Mouse (Mus musculus): ENCODE data around the gene Lsg1. TPM values are rescaled to one million over a fixed set of nuclear protein-coding genes. Genes with fewer than 3 reads are reported as not detected.

The Lsg1 gene
- polyA plus RNA-seq, 1 experiment = 9.4 TPM

DNA sequence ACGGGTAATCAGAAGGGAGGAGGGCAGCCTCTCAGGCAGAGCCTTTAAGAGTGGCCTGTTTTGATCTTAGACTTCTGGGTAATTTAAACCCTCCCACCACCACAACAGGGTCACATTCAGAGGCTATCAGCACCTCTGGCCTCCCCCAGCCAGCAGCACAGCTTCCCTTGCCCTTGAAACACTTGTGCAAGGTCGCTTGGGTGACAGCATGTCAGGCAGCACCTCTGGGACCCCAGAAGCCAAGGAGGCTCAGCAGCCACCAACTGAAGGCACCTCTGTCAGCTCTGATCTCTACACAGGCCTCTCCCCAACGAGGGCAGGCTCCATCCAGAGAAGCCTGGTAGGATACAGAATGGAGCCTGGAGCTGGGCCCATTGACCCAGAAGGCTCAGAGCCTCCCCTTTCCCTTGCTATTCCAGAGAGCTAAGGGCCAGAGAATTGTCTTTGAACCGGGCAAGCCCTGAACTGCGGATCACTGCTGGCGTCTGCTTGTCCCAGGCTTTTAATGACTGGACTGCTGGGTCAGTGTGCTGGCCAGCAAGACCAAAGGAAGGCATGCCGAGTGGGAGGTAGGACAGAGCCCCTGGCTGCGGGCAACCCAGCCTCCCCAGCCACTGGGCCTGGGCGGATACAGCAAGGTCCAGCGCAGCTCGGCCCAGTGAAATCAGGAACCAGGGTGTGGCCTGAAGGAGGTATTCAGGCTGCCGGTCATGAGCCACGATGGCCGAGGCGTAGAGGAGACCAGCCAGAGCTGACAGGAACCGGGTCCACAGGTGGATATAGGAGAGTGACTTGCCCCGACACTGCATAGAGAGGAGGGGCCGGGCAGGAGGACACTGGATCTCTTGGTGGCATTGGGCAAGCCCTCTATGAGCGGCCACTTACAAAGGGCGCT is 47.0 kb downstream of the Lsg1 start:
- no peak overlapping the region for H3K27ac ChIP-seq (ENCODE audit: insufficient read depth, low read depth, low read length)
- H3K36me3 ChIP-seq (ENCODE audit: control insufficient read depth, insufficient read depth, low read length) = no peaks in the 10 kb centered on the region
- DNase-seq = peak; percentile 14
- H3K4me3 ChIP-seq (ENCODE audit: insufficient read depth, low read depth, low read length) = peak overlapping the region; percentile 47
- WGBS = 68% methylated on average over 20 of the region's 20 CpGs
- H3K4me1 ChIP-seq (ENCODE audit: control insufficient read depth, insufficient read depth, low read length) = peaks cover 2% of the 10 kb centered on the region; the same call in 1 of the 2 replicates
- no peak for TF ChIP-seq CTCF (conservative IDR thresholded peaks at IDR 0.05; ENCODE audit: insufficient read depth, insufficient read length, low read depth, low read length)
- TF ChIP-seq POLR2A (IDR thresholded peaks at IDR 0.05; ENCODE audit: low read depth, low read length) = no peak
- H3K27me3 ChIP-seq (replicated peaks; ENCODE audit: control insufficient read depth, insufficient read depth, low read length) = no peaks in the 10 kb centered on the region

- peak; percentile 51 for DNase-seq
- Histone ChIP-seq H3K4me1 (ENCODE audit: control insufficient read depth, insufficient read depth, low read length) (peaks cover 2% of the 10 kb centered on the region; the same call in 1 of the 2 replicates), H3K36me3 (ENCODE audit: control insufficient read depth, insufficient read depth, low read length) (no peaks in the 10 kb centered on the region), H3K27ac (ENCODE audit: insufficient read depth, low read depth, low read length) (no peak overlapping the region), H3K27me3 (replicated peaks; ENCODE audit: control insufficient read depth, insufficient read depth, low read length) (no peaks in the 10 kb centered on the region), H3K4me3 (ENCODE audit: insufficient read depth, low read depth, low read length) (no peak overlapping the region)
- TF ChIP-seq CTCF (conservative IDR thresholded peaks at IDR 0.05; ENCODE audit: insufficient read depth, insufficient read length, low read depth, low read length) (peak; percentile 75), POLR2A (IDR thresholded peaks at IDR 0.05; ENCODE audit: low read depth, low read length) (no peak)
- 31% methylated on average over 10 of the region's 10 CpGs for WGBS
These were observed 48.0 kb downstream of the Lsg1 start for GRCm38 (mm10) chr16:30539433-30539832.

DNA sequence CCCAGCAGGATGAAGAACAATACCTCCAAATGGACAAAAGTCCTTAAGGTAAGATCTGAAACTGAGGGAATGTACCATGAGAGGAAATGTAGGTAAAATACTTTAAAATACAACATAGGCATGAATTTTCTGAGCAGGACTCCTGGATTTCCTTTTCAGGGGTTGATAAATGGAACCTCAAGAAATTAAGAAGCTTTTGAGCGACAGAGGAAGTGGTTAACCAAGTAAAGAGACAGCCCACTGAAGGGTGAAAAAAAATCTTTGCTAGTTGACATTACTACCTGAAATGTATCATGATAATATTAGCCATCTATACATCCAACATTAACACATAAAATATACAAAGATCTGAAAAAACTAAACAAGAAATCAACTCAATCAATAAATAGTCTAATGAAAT is 52.3 kb downstream of the Lsg1 start:
- TF ChIP-seq POLR2A (IDR thresholded peaks at IDR 0.05; ENCODE audit: low read depth, low read length) (no peak), CTCF (conservative IDR thresholded peaks at IDR 0.05; ENCODE audit: insufficient read depth, insufficient read length, low read depth, low read length) (no peak)
- WGBS = 95% methylated on average over 1 of the region's 1 CpGs
- Histone ChIP-seq H3K4me1 (ENCODE audit: control insufficient read depth, insufficient read depth, low read length) (peaks cover under 1% of the 10 kb centered on the region; the same call in 1 of the 2 replicates), H3K4me3 (ENCODE audit: insufficient read depth, low read depth, low read length) (no peak overlapping the region), H3K27me3 (replicated peaks; ENCODE audit: control insufficient read depth, insufficient read depth, low read length) (no peaks in the 10 kb centered on the region), H3K36me3 (ENCODE audit: control insufficient read depth, insufficient read depth, low read length) (no peaks in the 10 kb centered on the region), H3K27ac (ENCODE audit: insufficient read depth, low read depth, low read length) (no peak overlapping the region)
- DNase-seq = no peak

GRCm38 (mm10) chr16:30533592-30533991 is 53.8 kb downstream of the Lsg1 start:
- Histone ChIP-seq H3K36me3 (ENCODE audit: control insufficient read depth, insufficient read depth, low read length) (no peaks in the 10 kb centered on the region), H3K27me3 (replicated peaks; ENCODE audit: control insufficient read depth, insufficient read depth, low read length) (no peaks in the 10 kb centered on the region), H3K4me1 (ENCODE audit: control insufficient read depth, insufficient read depth, low read length) (no peaks in the 10 kb centered on the region), H3K27ac (ENCODE audit: insufficient read depth, low read depth, low read length) (no peak overlapping the region), H3K4me3 (ENCODE audit: insufficient read depth, low read depth, low read length) (no peak overlapping the region)
- TF ChIP-seq CTCF (conservative IDR thresholded peaks at IDR 0.05; ENCODE audit: insufficient read depth, insufficient read length, low read depth, low read length) (no peak), POLR2A (IDR thresholded peaks at IDR 0.05; ENCODE audit: low read depth, low read length) (no peak)
- 66% methylated on average over 4 of the region's 4 CpGs for WGBS
- no peak for DNase-seq

DNA sequence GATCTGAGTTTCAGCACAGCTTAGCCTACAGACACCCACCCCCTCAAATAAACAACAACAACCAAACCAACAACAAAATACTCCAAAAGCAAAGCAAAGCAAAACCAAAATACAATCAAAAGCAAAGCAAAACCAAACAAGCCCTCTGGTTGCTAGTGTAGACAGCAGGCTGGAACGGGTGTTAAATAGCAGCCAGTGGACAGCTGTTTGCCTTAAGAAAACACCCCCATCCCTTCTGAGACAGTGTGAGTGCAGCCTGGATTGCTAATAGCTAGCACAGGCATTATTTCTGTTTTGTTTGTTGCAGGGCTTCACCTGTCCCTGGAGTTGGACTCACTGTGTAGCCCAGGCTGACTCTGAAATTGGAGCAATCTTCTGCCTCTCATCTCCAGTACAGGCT is 54.5 kb downstream of the Lsg1 start:
- Histone ChIP-seq H3K36me3 (ENCODE audit: control insufficient read depth, insufficient read depth, low read length) (no peaks in the 10 kb centered on the region), H3K27me3 (replicated peaks; ENCODE audit: control insufficient read depth, insufficient read depth, low read length) (no peaks in the 10 kb centered on the region), H3K4me1 (ENCODE audit: control insufficient read depth, insufficient read depth, low read length) (no peaks in the 10 kb centered on the region), H3K27ac (ENCODE audit: insufficient read depth, low read depth, low read length) (no peak overlapping the region), H3K4me3 (ENCODE audit: insufficient read depth, low read depth, low read length) (no peak overlapping the region)
- DNase-seq = no peak
- no peak for TF ChIP-seq POLR2A (IDR thresholded peaks at IDR 0.05; ENCODE audit: low read depth, low read length)
- TF ChIP-seq CTCF (conservative IDR thresholded peaks at IDR 0.05; ENCODE audit: insufficient read depth, insufficient read length, low read depth, low read length) = no peak
- 66% methylated on average over 1 of the region's 1 CpGs for WGBS

- peak; percentile 41 for DNase-seq
- no peak overlapping the region for H3K4me3 ChIP-seq (ENCODE audit: insufficient read depth, low read depth, low read length)
- no peak for TF ChIP-seq POLR2A (IDR thresholded peaks at IDR 0.05; ENCODE audit: low read depth, low read length)
- TF ChIP-seq CTCF (conservative IDR thresholded peaks at IDR 0.05; ENCODE audit: insufficient read depth, insufficient read length, low read depth, low read length) = peak; percentile 77
- no peaks in the 10 kb centered on the region for H3K27me3 ChIP-seq (replicated peaks; ENCODE audit: control insufficient read depth, insufficient read depth, low read length)
- H3K36me3 ChIP-seq (ENCODE audit: control insufficient read depth, insufficient read depth, low read length) = no peaks in the 10 kb centered on the region
- 30% methylated on average over 20 of the region's 20 CpGs for WGBS
- H3K27ac ChIP-seq (ENCODE audit: insufficient read depth, low read depth, low read length) = no peak overlapping the region
- H3K4me1 ChIP-seq (ENCODE audit: control insufficient read depth, insufficient read depth, low read length) = no peaks in the 10 kb centered on the region
These were observed 55.5 kb downstream of the Lsg1 start for GRCm38 (mm10) chr16:30531761-30532406.

DNA sequence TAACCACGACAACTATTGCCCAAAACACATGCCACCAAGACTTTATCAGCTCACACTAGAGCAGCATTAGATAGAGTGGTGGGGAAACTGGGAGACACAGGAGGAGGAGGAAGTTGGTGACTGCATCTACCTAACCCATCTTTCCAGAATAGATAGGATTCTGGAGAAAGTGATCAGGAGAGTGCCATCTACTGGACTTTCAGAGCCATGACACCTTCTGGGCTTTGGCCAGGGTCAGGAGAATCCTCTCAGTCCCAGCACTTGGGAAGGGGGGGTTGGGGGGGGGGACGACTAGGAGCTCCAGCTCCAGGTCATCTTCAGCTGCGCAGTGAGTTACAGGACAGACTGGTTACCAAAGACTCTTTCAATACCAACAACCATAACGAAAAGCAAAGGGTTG is 56.6 kb downstream of the Lsg1 start:
- Histone ChIP-seq H3K4me3 (ENCODE audit: insufficient read depth, low read depth, low read length) (no peak overlapping the region), H3K27me3 (replicated peaks; ENCODE audit: control insufficient read depth, insufficient read depth, low read length) (no peaks in the 10 kb centered on the region), H3K36me3 (ENCODE audit: control insufficient read depth, insufficient read depth, low read length) (no peaks in the 10 kb centered on the region), H3K27ac (ENCODE audit: insufficient read depth, low read depth, low read length) (no peak overlapping the region), H3K4me1 (ENCODE audit: control insufficient read depth, insufficient read depth, low read length) (no peaks in the 10 kb centered on the region)
- TF ChIP-seq POLR2A (IDR thresholded peaks at IDR 0.05; ENCODE audit: low read depth, low read length) = no peak
- peak; percentile 52 for TF ChIP-seq CTCF (conservative IDR thresholded peaks at IDR 0.05; ENCODE audit: insufficient read depth, insufficient read length, low read depth, low read length)
- peak; percentile 31 for DNase-seq
- WGBS = 54% methylated on average over 4 of the region's 4 CpGs

All from kidney, adult 2 months (tissue).